Mouse (Mus musculus): Measurements from ENCODE around the gene Gba. TPM values are rescaled to one million over a fixed set of nuclear protein-coding genes. Genes with fewer than 3 reads are reported as not detected.

Gene Gba
- total RNA-seq, 2 experiments from 2014 or later = 21.3 to 21.8 TPM

Small RNA genes within 50 kb of the gene (microRNA-seq; reads per million reads assigned to microRNA genes)
- 8.7 to 42.4 reads per million in 2 experiments for gene Mir92b (ENCODE audit: borderline number of aligned reads in 2 of 2)

Other genes with a start within 250 kb of the Gba start
- gene Rusc1, start 109.6 kb upstream of the Gba start, total RNA-seq (2021) = 10 to 100 TPM; 24.4 to 25.1 TPM
- not detected for gene Gm43738, start 101.8 kb upstream of the Gba start, total RNA-seq (2021)
- gene Fdps, start 101.0 kb upstream of the Gba start, total RNA-seq (2021) = 10 to 100 TPM; 20.0 to 20.7 TPM
- gene Pklr, start 66.8 kb upstream of the Gba start, total RNA-seq (2021) = not detected
- gene Hcn3, start 42.7 kb upstream of the Gba start, total RNA-seq (2021) = under 1 TPM; 0.17 to 0.38 TPM
- 10 to 100 TPM; 15.8 to 19.9 TPM for gene Clk2, start 38.1 kb upstream of the Gba start, total RNA-seq (2021)
- gene Scamp3, start 25.5 kb upstream of the Gba start, total RNA-seq (2021) = 10 to 100 TPM; 49.8 to 49.9 TPM
- gene Fam189b, start 19.8 kb upstream of the Gba start, total RNA-seq (2021) = 1 to 10 TPM; 4.6 to 5.5 TPM
- 1 to 10 TPM; 6.8 to 9.4 TPM for gene Thbs3, start 12.3 kb downstream of the Gba start, total RNA-seq (2021)
- 10 to 100 TPM; 58.0 to 60.0 TPM for gene Mtx1, start 24.2 kb downstream of the Gba start, total RNA-seq (2021)
- under 1 TPM; 0.14 to 0.46 TPM for gene Muc1, start 26.1 kb downstream of the Gba start, total RNA-seq (2021)
- 10 to 100 TPM; 82.3 to 87.0 TPM for gene Krtcap2, start 43.0 kb downstream of the Gba start, total RNA-seq (2021)
- gene Trim46, start 43.4 kb downstream of the Gba start, total RNA-seq (2021) = under 1 TPM; 0.42 to 0.62 TPM
- 10 to 100 TPM; 50.0 to 52.3 TPM for gene Dpm3, start 56.4 kb downstream of the Gba start, total RNA-seq (2021)
- gene Slc50a1, start 67.6 kb downstream of the Gba start, total RNA-seq (2021) = 10 to 100 TPM; 20.5 to 23.0 TPM
- 10 to 100 TPM; 28.3 to 42.6 TPM for gene Efna1, start 78.2 kb downstream of the Gba start, total RNA-seq (2021)
- gene Efna3, start 120.0 kb downstream of the Gba start, total RNA-seq (2021) = not detected
- under 1 TPM; 0.19 to 0.22 TPM for gene Efna4, start 135.1 kb downstream of the Gba start, total RNA-seq (2021)
- gene Adam15, start 147.1 kb downstream of the Gba start, total RNA-seq (2021) = 10 to 100 TPM; 56.5 to 62.6 TPM
- not detected for gene Dcst2, start 159.0 kb downstream of the Gba start, total RNA-seq (2021)
- gene Dcst1, start 162.3 kb downstream of the Gba start, total RNA-seq (2021) = not detected
- 10 to 100 TPM; 20.8 to 23.5 TPM for gene Zbtb7b, start 191.8 kb downstream of the Gba start, total RNA-seq (2021)
- under 1 TPM; 0.24 to 0.72 TPM for gene Lenep, start 199.9 kb downstream of the Gba start, total RNA-seq (2021)
- 10 to 100 TPM; 44.0 to 55.1 TPM for gene Flad1, start 208.9 kb downstream of the Gba start, total RNA-seq (2021)
- 1 to 10 TPM; 5.1 to 5.4 TPM for gene Cks1b, start 215.5 kb downstream of the Gba start, total RNA-seq (2021)
- gene Shc1, start 215.5 kb downstream of the Gba start, total RNA-seq (2021) = 10 to 100 TPM; 34.1 to 36.6 TPM
- gene Pygo2, start 227.3 kb downstream of the Gba start, total RNA-seq (2021) = 10 to 100 TPM; 13.8 to 16.6 TPM
- gene Pbxip1, start 233.8 kb downstream of the Gba start, total RNA-seq (2021) = 10 to 100 TPM; 57.0 to 58.0 TPM

All from heart, postnatal 36 days (tissue).